Mouse (Mus musculus) kidney, postnatal 0 days (tissue): ENCODE measurements around the gene Luc7l2. TPM values are rescaled to one million over a fixed set of nuclear protein-coding genes. Genes with fewer than 3 reads are reported as not detected.
A peak's percentile ranks its signal among the peaks of the same experiment; 100 is the strongest.

Experiments used
- ATAC-seq: fragments of 200-750 bp; cut with Nextera tagmentation; replicated peaks from 2 replicates; pipeline ENCODE4 v1.8.0; 2017; ENCODE audit warnings: low read depth, moderate number of reproducible peaks, moderate TSS enrichment, moderate library complexity; ENCODE audit not compliant: low FRiP score
- DNase-seq: peaks from one replicate; pipeline ENCODE4 v3.0.0-alpha.2; 2016; ENCODE audit warnings: low spot score
- H3K27ac ChIP-seq: fragments of 300-500 bp; sonication (generic); 2 replicates; pipeline ENCODE4 v1.5.1; 2014; ENCODE audit warnings: mild to moderate bottlenecking
- H3K27me3 ChIP-seq: fragments of 300-500 bp; sonication (generic); 2 replicates; pipeline ENCODE4 v1.6.1; 2014; ENCODE audit warnings: low read length, mixed read lengths; ENCODE audit not compliant: insufficient read depth
- H3K36me3 ChIP-seq: fragments of 300-500 bp; sonication (generic); 2 replicates; pipeline ENCODE4 v1.6.1; 2014; ENCODE audit warnings: low read length, mixed read lengths; ENCODE audit not compliant: insufficient read depth
- H3K4me1 ChIP-seq: fragments of 300-500 bp; sonication (generic); replicated peaks from 2 replicates; pipeline ENCODE4 v1.6.1; 2014; ENCODE audit warnings: antibody characterized with exemption, low read length, mixed read lengths; ENCODE audit not compliant: insufficient read depth
- H3K4me2 ChIP-seq: fragments of 300-500 bp; sonication (generic); 2 replicates; pipeline ENCODE4 v1.6.1; 2014; ENCODE audit warnings: mild to moderate bottlenecking, low read length, moderate library complexity, mixed read lengths
- H3K4me3 ChIP-seq: fragments of 300-500 bp; sonication (generic); replicated peaks from 2 replicates; pipeline ENCODE4 v1.5.1; 2014; ENCODE audit warnings: low read depth, low read length
- H3K9ac ChIP-seq: fragments of 300-500 bp; sonication (generic); 2 replicates; pipeline ENCODE4 v1.6.1; 2014; ENCODE audit warnings: low read depth, low read length
- H3K9me3 ChIP-seq: fragments of 300-500 bp; sonication (generic); replicated peaks from 2 replicates; pipeline ENCODE4 v1.6.1; 2016; ENCODE audit warnings: low read length, inconsistent platforms, mixed read lengths
- CTCF ChIP-seq: IDR thresholded peaks from 2 replicates; pipeline ENCODE4 v1.5.1; 2016; ENCODE audit warnings: antibody characterized with exemption, low read depth, mild to moderate bottlenecking, moderate library complexity
- WGBS: fragments of 180-500 bp; shearing (Covaris S2); extraction: QIAGEN DNeasy Blood & Tissue Kit; methylation state at CpG from one replicate; pipeline ENCODE4 v1.1.7; 2014; 5-methylcytosine and 5-hydroxymethylcytosine counted together
- polyA plus RNA-seq: library from polyadenylated mRNA; unstranded; fragments of >200 nt; fragmentation: Nextera tagmentation; extraction: Ambion mirVana; gene quantifications from 2 replicates; pipeline ENCODE4 v1.2.1, GENCODE M21; 2015

Gene Luc7l2
- polyA plus RNA-seq, 1 experiment from 2014 or later: 29.9 TPM

- DNase-seq (no peak), ATAC-seq (no peak)
- no peak overlapping the region for H3K27ac ChIP-seq
- H3K9ac ChIP-seq: no peak overlapping the region
- peaks cover 29% of the 10 kb centered on the region for H3K27me3 ChIP-seq
- WGBS: 80% methylated on average over 8 of the region's 8 CpGs
- no peak overlapping the region for H3K4me2 ChIP-seq
- no peak overlapping the region for H3K4me3 ChIP-seq
- TF ChIP-seq CTCF: no peak
- H3K36me3 ChIP-seq: no peaks in the 10 kb centered on the region
- H3K4me1 ChIP-seq: peaks cover 5% of the 10 kb centered on the region; the same call in 1 of the 2 replicates
- no peaks in the 10 kb centered on the region for H3K9me3 ChIP-seq
Observed at GRCm38 (mm10) chr6:38634461-38634860, 83.3 kb downstream of the Luc7l2 start.

GRCm38 (mm10) chr6:38635941-38636851, 85.1 kb downstream of the Luc7l2 start:
- ATAC-seq: peak; percentile 59
- under 1% methylated on average over 65 of the region's 72 CpGs for WGBS

GRCm38 (mm10) chr6:38636852-38637618, 85.9 kb downstream of the Luc7l2 start, which contains the start of gene Klrg2:
Gene Klrg2 (minus strand): TSS chr6:38637242.
- H3K27ac ChIP-seq: no peak within 1 kb of the TSS
- TF ChIP-seq CTCF: no peak
- H3K4me1 ChIP-seq: peaks cover 5% of the 10 kb centered on the region; the same call in 1 of the 2 replicates
- peak within 1 kb of the TSS; percentile 48 for H3K9ac ChIP-seq
- peak within 1 kb of the TSS; percentile 99 for H3K4me2 ChIP-seq
- peak; percentile 78 for DNase-seq
- H3K36me3 ChIP-seq: no peaks in the 10 kb centered on the region
- H3K9me3 ChIP-seq: no peaks in the 10 kb centered on the region
- peaks cover 38% of the 10 kb centered on the region for H3K27me3 ChIP-seq
- WGBS: 4% methylated on average over 59 of the region's 60 CpGs
- peak within 1 kb of the TSS; percentile 52 for H3K4me3 ChIP-seq
- peak; percentile 89 for ATAC-seq

More at GRCm38 (mm10) chr6:38635941-38636851, 85.1 kb downstream of the Luc7l2 start:
- H3K9me3 ChIP-seq: no peaks in the 10 kb centered on the region
- peak; percentile 71 for DNase-seq
- peak overlapping the region; percentile 52 for H3K4me3 ChIP-seq
- H3K9ac ChIP-seq: peak overlapping the region; percentile 48
- peak overlapping the region; percentile 99 for H3K4me2 ChIP-seq
- no peaks in the 10 kb centered on the region for H3K36me3 ChIP-seq
- TF ChIP-seq CTCF: no peak
- H3K4me1 ChIP-seq: peaks cover 5% of the 10 kb centered on the region; the same call in 1 of the 2 replicates
- H3K27ac ChIP-seq: no peak overlapping the region
- peaks cover 35% of the 10 kb centered on the region for H3K27me3 ChIP-seq

- no peak for ATAC-seq
- Histone ChIP-seq H3K9ac (no peak overlapping the region), H3K27me3 (peaks cover 31% of the 10 kb centered on the region), H3K27ac (no peak overlapping the region), H3K9me3 (no peaks in the 10 kb centered on the region), H3K4me2 (no peak overlapping the region), H3K4me1 (peaks cover 5% of the 10 kb centered on the region; the same call in 1 of the 2 replicates), H3K36me3 (no peaks in the 10 kb centered on the region), H3K4me3 (no peak overlapping the region)
- 57% methylated on average over 11 of the region's 11 CpGs for WGBS
- DNase-seq: no peak
- TF ChIP-seq CTCF: no peak
Observed at GRCm38 (mm10) chr6:38640401-38640800, 89.3 kb downstream of the Luc7l2 start.

GRCm38 (mm10) chr6:38641228-38641627, 90.1 kb downstream of the Luc7l2 start:
- 63% methylated on average over 5 of the region's 5 CpGs for WGBS

GRCm38 (mm10) chr6:38641645-38642044, 90.5 kb downstream of the Luc7l2 start:
- no peak overlapping the region for H3K4me3 ChIP-seq
- ATAC-seq (no peak), DNase-seq (peak; percentile 20)
- H3K36me3 ChIP-seq: no peaks in the 10 kb centered on the region
- H3K4me2 ChIP-seq: no peak overlapping the region
- H3K27ac ChIP-seq: no peak overlapping the region
- TF ChIP-seq CTCF: no peak; the same call in 1 of the 2 replicates
- no peaks in the 10 kb centered on the region for H3K9me3 ChIP-seq
- no peak overlapping the region for H3K9ac ChIP-seq
- peaks cover 2% of the 10 kb centered on the region; the same call in 1 of the 2 replicates for H3K4me1 ChIP-seq
- 46% methylated on average over 5 of the region's 5 CpGs for WGBS
- H3K27me3 ChIP-seq: peaks cover 24% of the 10 kb centered on the region

More at GRCm38 (mm10) chr6:38641228-38641627, 90.1 kb downstream of the Luc7l2 start:
- no peak overlapping the region for H3K27ac ChIP-seq
- TF ChIP-seq CTCF: no peak
- no peaks in the 10 kb centered on the region for H3K36me3 ChIP-seq
- no peak for DNase-seq
- H3K9me3 ChIP-seq: no peaks in the 10 kb centered on the region
- no peak for ATAC-seq
- H3K27me3 ChIP-seq: peaks cover 24% of the 10 kb centered on the region
- no peak overlapping the region for H3K4me3 ChIP-seq
- no peak overlapping the region for H3K4me2 ChIP-seq
- H3K4me1 ChIP-seq: peaks cover 5% of the 10 kb centered on the region; the same call in 1 of the 2 replicates
- no peak overlapping the region for H3K9ac ChIP-seq
